Mouse (Mus musculus) kidney, adult 8-10 months (tissue): ENCODE measurements around the gene Angptl1.
A peak's percentile ranks its signal among the peaks of the same experiment; 100 is the strongest.

Experiments used
- DNase-seq, 2 experiments: peaks; one replicate each; pipeline ENCODE4 v3.0.0; 2022

Angptl1 gene

DNA sequence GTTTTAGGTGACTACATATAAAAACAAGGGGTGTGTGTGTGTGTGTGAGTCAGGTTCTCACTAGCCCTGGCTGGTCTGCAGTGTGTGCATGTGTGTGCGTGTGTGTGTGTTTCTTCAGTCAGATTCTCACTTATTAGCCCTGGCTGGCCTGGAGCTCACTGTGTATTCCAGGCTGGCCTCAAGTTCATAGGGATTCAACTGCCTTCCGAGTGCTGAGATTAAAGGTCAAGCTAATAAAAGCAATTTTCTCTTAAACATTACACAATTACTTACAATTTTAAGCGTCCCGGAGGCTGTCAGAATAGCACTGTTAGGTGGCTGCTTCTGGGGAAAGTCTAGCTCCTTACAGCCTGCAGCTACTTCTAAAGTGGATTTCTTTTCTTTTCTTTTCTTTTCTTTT, at the start of gene Angptl1:
Angptl1 (plus strand) TSS at position 386 of the 400 bp plus-strand sequence.
- peak; percentile 20 to 34 for DNase-seq

DNA sequence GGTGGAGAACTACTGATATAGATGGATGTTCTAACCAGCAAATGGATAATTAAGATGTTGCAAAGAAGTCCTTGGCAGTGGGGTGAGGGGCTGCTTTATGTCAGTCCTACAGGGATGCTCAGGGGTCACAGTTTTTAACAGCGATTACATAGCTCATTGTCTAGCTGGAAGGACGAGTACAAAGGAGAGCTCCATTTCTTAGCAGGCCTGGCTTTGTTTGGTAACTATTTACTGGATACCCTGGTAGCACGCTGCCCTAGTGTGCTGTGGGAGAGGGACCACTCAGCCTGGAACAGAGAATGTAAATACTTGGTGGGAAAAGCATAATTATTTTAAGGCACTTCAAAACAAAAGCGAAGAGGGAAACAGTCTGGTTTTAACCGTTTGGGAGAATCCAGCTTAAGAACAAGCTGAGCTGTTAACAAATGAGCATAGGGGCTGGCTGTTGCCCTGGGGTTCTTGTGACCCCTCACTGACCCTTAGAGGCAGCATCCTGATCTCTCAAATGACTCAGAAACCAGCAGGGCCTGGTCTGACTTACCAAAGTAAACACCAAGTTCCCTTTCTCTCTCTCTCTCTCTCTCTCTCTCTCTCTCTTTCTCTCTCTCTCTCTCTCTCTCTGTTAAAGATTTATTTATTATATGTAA, 48.4 kb upstream of the Angptl1 start:
- no peak for DNase-seq

DNA sequence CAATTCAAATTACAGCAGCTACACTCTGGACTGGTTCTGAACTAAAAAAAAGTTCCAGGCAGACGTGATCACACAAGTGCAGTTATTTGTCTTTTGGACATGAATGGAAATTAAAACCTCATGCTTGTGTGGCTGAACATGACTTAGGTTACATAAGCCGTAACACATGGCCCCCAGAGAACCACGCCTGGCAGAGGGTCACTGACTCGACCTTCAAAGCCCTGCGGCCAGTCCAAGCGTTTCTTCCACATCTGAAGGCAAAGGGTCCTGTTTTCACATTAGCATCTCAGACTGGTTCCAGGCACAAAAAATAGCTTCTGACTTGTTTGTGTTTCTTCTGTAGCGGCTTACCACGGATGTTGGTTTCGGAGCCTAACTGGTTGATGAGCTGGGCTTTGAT, 42.1 kb upstream of the Angptl1 start:
- peak; percentile 23 to 41 for DNase-seq

DNA sequence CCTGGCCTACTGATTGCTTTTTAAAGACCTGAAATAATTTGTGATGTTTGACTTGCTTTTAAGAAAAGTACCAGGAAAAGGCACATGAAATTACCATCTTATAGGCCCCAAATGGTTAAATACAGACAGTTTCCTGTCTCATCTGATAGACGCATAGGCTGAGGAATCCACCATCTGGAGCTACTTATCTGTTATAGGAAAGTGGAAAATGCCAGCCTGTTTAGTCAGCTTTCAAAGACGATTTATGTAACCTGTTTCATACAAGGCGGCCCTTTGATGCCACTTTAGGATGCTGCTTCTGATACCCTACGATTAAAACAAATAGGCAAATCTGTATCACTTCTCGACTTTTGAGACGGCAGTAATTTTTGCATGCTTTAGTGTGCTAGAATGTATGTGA, 37.1 kb upstream of the Angptl1 start:
- no peak for DNase-seq

DNA sequence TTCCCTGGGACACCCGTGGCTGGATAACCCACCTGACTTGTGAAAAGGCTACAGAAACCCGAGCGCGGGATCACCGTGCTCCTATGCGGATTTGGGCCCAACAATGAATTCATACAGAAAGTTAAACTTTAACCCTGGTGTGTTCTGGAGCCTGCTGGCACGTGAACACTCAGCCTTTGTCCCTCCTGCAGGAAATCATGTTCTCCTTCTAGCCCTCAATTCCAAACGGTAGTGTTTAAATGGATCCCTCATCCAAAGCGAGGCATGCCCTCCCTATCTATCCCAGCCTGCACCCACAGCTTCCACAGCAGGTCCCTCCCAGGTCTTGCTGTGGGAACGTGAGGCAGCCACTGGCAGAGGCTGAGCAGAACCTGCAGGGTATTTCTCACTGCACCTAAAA, 30.0 kb upstream of the Angptl1 start:
- peak; percentile 56 to 70 for DNase-seq

DNA sequence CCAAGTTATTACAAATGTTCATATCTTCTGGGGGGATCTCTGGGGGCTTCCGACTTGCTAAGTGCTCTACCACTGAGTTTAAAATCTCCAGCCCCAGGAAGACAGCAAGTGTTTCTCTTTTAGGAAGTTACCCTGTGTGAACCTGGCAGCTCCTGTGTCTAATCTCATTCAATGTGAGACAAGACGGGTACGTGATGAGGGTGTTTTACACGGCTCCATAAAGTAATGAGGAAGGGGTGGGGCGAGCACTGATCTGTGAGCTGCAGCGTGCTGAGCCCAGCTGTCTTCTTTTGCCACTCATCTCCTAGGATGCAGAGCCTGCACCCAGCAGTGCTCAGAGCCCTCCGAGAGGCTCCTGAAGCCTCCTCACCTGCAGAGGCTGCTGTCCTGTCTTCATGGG, 26.4 kb upstream of the Angptl1 start:
- DNase-seq, result no peak

DNA sequence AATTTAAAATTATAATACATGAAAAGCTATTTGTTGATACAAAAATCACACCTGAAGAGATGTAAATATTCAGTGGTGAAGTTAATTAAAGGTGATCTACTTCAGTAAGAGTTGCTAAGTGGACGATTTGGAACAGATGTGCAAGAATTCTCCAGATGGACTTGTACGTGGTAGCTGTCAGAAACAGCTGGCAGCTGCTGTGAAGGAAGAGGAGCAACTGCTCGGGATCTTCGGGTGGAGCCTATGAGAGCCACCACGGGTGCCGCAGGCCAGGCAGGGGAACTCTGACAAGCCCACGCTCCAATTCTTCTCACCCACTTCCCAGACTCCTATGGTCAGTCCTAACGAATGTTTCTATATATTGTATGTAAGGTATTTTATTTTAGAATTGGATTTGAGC, 25.6 kb upstream of the Angptl1 start:
- DNase-seq, result no peak

DNA sequence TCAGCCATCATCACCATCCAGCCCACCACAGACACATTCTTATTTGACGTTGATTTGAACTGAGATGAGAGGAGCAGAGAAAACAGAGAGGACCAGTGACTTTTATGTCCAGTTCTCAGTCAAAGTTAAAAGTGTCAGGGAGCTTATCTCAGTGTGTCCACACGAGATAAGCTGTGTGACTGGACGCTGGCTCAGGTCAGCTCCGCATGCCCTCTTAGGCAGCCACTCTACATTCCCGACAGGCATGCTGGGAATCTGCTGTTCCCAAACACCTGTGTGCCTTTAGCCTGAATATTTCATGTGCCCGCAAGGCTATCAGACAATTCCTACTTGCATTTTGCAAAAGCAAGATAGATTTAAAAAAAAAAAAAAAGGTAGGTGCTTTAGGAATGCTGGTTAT, 24.9 kb upstream of the Angptl1 start:
- no peak for DNase-seq

DNA sequence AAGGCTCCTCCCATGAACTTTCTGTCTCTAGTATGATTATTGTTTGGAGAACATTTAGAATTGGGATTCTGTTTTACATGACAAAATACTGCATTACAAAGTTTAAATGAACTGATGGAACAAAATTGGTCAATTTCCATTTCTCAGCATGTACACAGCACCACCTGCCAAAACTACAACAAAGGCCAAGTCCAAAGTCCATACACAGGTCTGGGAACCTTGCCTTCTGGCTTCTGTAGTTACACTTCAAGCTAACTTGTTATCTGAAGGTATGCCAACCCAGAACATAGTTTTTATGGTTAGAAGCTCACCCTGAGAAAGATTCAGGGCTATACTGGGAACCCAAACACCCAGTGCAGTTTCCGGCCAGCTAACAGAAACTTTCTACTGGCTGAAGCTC, 19.1 kb upstream of the Angptl1 start:
- DNase-seq, result peak; percentile 75 to 77

DNA sequence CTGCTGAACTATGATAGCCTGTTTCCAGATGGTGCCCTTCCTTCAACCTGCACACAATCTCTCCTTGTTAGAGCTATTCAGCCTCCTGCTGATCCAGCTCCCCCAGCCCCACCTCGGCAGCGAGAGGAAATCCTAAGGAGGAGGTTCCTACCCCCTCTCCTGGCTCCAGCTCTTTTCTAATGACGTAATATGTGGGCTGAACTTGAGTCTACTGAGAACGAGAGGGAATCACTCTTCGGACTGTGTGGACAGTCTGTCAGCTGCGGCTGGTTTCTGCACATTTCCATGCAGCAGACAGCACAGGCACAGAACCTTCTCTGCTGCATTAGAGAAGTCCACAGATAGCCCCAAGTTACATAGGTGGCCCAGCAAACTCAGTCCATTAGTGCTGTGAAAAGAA, 333 bp downstream of the Angptl1 start:
- DNase-seq, result peak; percentile 38 to 51

DNA sequence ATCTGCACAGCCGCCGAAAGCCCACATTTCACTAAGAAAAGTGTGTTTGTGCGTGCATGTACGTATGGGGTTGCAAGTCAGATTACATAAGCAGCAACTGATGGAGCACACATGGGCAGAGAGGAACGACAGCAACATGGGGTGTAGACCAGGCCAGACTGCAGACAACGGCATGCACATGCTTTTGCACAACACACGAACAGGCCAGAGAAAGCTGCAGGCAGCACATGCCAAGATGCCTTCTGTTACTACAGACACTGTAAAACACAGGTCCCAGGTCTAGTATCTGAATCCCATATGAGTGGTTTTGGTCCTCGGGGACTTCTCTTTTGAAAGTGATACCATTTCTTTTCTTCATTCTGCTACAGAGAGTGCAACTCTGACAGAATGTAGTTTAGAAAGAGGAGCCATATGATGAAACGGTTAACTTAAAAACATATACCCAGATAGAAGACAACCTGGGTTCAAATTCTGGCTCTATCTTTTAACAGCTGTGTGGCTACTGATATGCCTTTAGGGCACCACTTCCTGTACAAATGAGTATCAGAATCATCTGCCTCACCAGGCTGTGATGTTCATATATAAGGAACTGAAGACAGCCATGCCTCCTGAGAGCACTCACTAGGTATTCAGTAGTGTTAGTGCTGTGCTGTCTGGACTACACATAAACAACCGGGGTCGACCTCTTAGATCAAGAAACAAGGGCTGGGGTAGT, 3.4 kb downstream of the Angptl1 start:
- DNase-seq, result no peak

DNA sequence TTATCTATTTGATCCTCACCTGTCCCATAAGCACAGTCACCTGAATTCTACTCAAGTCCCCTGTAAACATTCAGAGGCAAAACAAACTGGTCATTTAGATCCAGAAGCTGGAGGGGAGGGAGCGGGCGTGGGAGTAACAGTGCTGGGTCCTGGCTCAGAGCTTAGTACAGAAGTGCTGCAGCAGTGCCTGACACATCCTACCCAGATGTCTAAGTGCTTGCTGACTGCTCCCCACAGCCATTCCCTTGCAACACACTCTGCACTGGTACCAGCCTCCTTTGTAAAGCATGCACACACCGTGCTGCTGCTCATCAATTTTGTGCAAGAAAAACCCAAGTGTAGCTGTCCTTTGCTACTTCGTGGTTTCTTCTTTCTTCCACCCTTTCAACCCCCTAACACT, 8.7 kb downstream of the Angptl1 start:
- DNase-seq, result no peak

DNA sequence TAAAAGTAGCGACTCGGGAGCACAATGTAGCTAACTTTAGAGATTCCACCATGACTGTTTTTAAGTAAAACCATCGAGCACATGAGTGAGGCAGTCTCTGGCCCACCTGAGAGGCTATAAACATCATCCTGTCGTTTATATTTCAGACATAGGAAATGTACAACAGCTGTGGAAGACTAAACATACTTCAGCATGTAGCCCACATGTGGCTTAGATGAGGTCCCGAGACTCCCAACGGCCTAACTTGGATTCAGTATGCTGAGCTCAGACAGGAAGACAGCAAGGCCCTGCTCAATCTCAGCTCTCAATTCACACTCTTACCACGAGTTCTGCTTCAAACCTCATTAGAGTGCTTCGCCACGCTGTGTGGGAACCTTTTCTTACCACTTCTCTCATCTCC, 14.0 kb downstream of the Angptl1 start:
- DNase-seq, result no peak

DNA sequence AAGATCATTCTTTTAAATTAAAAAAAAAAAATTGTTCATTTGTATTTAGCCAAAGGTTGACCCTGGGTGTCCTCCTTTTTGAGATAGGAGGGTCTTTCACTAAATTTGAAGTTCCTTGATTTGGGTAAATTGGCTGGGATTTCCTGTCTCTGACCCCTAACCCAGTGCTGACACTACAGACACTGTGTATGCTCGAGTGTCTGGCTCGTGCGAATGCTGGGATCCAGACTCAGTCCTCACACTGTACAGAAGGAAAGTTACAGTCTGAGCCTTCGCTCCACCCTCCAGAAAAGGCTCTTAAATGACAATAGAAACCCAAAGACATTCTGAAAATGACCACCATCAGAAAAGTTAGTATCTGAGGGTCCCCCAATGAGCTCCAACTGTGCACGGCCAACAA, 14.5 kb downstream of the Angptl1 start:
- no peak for DNase-seq

DNA sequence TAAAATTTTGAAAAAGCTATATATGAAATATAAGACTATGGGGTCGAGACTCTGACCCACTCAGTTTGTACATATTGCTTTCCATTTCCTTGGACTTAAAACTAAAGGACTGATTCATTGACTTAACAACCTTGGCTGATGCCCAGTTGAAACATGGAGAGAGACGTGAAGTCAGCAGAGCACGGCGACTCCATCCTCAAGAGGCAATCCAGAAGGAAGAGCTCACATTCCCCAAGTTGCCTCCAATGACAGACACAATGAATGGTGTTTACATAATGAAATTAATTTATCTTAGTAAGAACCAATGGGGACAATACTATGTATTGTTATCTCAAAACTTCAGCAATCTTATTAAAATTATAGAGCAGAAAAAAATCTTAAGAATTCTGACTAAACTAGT, 16.2 kb downstream of the Angptl1 start:
- DNase-seq, result no peak

DNA sequence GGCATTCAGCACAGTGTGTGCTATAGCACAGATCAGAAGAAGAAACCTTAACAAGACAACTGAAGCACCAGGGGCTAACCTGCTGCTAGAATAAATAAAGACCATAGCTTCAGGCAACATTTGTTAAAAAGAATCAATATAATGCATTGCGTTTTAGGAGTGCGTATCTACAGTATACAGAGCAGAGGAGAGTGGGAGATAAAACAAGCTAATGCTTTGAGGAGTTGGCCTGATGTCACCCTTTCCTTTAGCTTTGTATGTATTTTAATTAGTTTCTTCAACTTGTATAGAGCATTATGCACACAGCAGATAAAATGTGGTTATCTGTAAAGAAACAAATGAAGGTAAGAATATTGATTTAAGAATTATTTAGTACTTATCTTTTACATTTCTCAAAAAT, 18.3 kb downstream of the Angptl1 start:
- DNase-seq, result no peak

DNA sequence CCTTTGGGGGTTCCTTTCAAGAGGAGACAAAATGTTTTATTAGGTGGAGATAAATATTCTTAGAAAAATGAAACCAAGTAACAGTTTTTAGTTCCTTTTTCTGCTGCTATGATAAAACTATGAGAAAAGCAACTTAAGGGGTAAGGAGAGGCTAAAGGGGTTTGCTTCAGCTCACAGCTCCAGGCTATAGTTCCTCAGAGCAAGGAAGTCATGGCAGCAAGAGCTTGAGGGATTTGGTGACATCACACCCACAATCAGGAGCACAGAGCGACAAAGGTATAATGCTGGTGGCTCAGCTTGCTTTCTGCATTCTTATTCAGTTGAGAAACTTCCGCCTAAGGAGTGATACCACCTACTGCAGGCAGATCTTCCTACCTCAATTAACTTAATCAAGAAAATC, 20.8 kb downstream of the Angptl1 start:
- no peak for DNase-seq

DNA sequence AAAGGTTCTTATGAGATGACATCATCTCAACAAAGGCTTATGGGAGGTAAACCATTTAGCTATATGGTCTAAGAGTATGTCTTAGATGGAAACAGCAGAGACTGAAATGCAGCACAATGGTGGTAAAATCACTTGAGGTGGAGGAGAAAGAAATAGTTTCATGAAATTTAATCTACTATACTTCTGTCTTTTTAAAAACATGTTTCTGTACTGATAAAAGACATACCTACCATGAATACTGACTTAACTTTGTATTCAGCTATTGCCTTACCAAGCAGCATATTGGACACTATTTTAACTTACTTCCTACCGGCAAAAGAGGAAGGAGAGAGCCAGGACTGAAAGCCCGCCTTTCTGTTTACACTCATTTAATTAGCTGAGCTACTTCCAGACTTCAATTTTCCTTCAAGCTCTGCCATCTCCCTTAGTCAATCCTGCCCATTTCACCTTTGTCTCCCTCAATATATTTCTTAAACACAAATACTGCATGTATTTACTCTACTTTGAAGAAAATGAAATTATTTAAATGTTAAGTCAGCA, 21.4 kb downstream of the Angptl1 start:
- DNase-seq, result no peak

DNA sequence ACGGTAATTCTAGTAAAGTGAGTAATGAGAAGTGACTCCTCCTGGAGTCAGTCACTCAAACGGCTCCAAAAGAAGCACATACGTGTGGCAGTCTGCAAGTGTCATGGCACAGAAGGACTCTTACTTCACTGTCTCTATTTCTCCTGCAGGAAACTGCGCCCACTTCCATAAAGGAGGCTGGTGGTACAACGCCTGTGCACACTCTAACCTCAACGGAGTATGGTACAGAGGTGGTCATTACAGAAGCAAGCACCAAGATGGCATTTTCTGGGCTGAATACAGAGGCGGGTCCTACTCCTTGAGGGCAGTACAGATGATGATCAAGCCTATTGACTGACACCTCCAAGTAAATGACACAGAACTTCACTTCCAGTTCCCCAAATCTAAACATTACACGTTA, 21.9 kb downstream of the Angptl1 start:
- no peak for DNase-seq

DNA sequence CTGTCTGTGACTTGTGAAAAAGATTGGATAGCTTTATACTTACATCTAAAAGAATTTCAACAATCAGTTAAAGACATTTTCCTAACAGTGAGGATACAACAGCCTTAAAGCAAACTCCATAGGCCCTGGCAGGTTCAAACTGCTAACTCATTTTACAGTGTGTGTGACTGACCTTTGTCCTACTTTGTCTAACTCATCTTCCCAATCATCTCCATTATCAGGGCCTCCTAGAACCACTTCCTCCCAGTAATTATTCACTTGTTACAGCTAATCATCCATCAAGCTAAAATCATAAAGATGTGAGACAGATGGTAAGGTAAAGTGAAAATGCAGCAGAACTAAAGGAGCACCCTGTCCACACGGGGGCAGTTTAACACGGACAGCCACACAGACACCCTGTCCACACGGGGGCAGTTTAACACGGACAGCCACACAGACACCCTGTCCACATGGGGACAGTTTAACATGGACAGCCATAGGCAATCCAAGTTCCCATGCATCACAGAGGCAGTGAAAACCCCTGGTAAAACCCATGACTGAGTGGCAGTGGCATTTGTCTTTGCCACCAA, 23.2 kb downstream of the Angptl1 start:
- peak; percentile 6 to 23 for DNase-seq

DNA sequence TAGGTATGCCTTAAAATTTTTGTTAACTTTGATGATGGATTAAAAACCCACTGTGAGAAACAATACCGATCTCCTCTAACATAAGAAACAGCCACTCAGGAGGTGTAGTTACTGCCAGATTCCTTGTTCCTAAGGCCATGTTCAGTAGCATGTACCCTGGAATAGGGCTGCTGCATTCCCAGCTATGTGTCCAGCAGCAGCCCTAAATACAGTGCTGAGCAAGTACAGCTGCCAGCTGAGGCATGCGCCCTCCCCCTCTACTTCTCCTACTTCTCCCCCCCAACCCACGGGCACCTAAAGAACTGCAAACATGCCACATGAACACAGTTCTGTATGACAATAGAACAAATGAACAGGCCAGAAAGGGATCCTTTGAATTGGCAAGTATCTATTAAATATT, 25.4 kb downstream of the Angptl1 start:
- no peak for DNase-seq

DNA sequence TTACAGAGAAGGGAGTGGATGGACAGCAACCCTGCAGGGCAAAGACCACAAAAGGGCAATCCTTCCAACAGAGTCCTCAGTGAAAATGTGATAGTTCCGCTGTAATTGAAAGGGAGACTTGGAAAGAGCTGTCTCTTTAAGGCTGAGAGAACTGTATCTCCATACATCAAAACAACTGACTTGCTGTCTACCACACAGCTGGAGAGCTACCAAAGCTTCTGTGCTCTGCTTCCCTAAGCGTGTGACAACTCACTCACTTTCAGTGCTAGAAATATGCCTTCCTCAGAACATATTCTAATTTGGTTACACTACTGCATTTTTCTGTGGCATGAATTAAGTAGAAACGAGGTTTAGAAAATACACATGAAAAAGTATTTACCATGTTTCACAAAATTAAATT, 25.9 kb downstream of the Angptl1 start:
- DNase-seq, result no peak

DNA sequence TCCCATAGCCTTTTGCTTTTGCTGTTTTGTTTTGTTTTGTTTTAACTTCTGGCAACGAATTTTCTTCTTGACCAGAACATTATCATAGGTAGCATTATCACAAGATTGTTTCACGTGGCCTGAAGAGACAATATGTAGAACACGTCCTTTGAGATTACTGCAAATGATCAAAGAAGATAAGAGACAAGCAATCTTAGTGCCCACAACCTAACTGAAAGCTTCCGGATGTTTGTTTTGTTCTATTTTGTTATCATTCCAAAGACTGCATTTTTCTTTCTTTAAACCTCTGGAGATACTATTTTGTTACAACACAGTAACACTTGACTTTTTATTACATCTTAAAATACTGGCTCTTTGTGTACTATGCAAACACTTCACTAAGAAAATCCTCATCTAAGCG, 31.7 kb downstream of the Angptl1 start:
- DNase-seq, result no peak

DNA sequence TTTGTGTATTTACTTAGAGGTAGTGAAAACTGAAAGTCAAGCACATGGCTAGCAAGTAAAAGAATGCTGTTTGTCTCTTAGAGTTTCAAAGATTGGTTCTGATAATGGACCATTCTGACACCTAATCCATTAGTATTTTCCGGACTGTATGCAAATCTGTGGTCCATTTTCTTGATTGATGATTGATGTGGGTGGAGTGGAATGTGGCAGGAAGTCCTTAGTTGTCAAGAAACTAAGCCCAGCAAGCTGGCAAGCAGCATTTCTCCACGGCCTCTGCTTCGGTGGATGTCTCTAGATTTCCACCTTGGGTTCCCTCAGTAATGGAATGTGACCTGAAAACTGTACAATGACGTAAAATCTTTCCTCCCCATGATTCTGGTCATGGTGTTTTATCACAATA, 32.3 kb downstream of the Angptl1 start:
- DNase-seq, result no peak
